16 mouse cellular contexts compared by ENCODE assay signal in genomic region chr16:92863179-92863578, GRCm38 (mm10).
"Had no signal": no experiment of that assay in that cellular context is flagged by ENCODE, and none has a peak within 500 bp of the region (broad histone marks: within the 10 kb centered on the region; RNA-seq: fewer than 3 reads in every experiment).

No protein-coding gene starts in this region.

- H3K4me1 ChIP-seq: neural tube, embryonic 12.5 days; neural tube, embryonic 13.5 days; neural tube, embryonic 15.5 days; stomach, embryonic 15.5 days had no signal

- H3K9me3 ChIP-seq: neural tube, embryonic 12.5 days; neural tube, embryonic 13.5 days; neural tube, embryonic 15.5 days; stomach, embryonic 15.5 days had no signal

- H3K9ac ChIP-seq: neural tube, embryonic 12.5 days; neural tube, embryonic 13.5 days; neural tube, embryonic 15.5 days; stomach, embryonic 15.5 days had no signal

- H3K27ac ChIP-seq: neural tube, embryonic 12.5 days; neural tube, embryonic 13.5 days; neural tube, embryonic 15.5 days; stomach, embryonic 15.5 days; stomach, postnatal 0 days had no signal

- H3K27me3 ChIP-seq: neural tube, embryonic 12.5 days; neural tube, embryonic 13.5 days; neural tube, embryonic 15.5 days; stomach, embryonic 15.5 days had no signal

- H3K4me2 ChIP-seq: neural tube, embryonic 12.5 days; neural tube, embryonic 13.5 days; neural tube, embryonic 15.5 days; stomach, embryonic 15.5 days had no signal

- H3K36me3 ChIP-seq: neural tube, embryonic 12.5 days; neural tube, embryonic 13.5 days; neural tube, embryonic 15.5 days; stomach, embryonic 15.5 days had no signal

- H3K4me3 ChIP-seq: neural tube, embryonic 12.5 days; neural tube, embryonic 13.5 days; neural tube, embryonic 15.5 days; stomach, embryonic 15.5 days had no signal

- DNase-seq: retina, postnatal 1 day; right cerebral cortex, adult 18-20 months; right cerebral cortex, postnatal 25 days; right cerebral cortex, postnatal 4 days; spleen, adult 18-20 months; thymus, adult 18-20 months; thymus, adult 2 months; thymus, postnatal 14 days; thymus, postnatal 25 days; thymus, postnatal 36 days; thymus, postnatal 4 days had no signal
